Mouse (Mus musculus) midbrain, embryonic 11.5 days (tissue): ENCODE measurements at regions not wholly inside any gene's neighbourhood (a gene's known extent, or its start where the extent isn't known, plus 50 kb on each side); places are given as distances from the start of the nearest gene placed in this dataset.
"Not testable (repeated sequence)": the region's sequence is repeated elsewhere in the genome, so short reads cannot be mapped to it uniquely, and the experiment has no call there.

Source experiments
- ATAC-seq: fragments of 200-750 bp; cut with Nextera tagmentation; 2 replicates; pipeline ENCODE4 v1.8.0; 2017; ENCODE audit warnings: moderate TSS enrichment, moderate library complexity; ENCODE audit not compliant: low FRiP score
- DNase-seq: peaks from one replicate; pipeline ENCODE4 v3.0.0; 2015; ENCODE audit warnings: low spot score; ENCODE audit errors: missing footprints
- H3K27ac ChIP-seq: fragments of 300-500 bp; sonication (generic); 2 replicates; pipeline ENCODE4 v1.5.1; 2014; ENCODE audit warnings: low read depth, low read length
- H3K27me3 ChIP-seq: fragments of 300-500 bp; sonication (generic); 2 replicates; pipeline ENCODE4 v1.6.1; 2014; ENCODE audit warnings: mild to moderate bottlenecking, low read length, moderate library complexity, mixed read lengths; ENCODE audit not compliant: control insufficient read depth, insufficient read depth
- H3K36me3 ChIP-seq: fragments of 300-500 bp; sonication (generic); 2 replicates; pipeline ENCODE4 v1.6.1; 2014; ENCODE audit warnings: mild to moderate bottlenecking, low read length, moderate library complexity, mixed read lengths; ENCODE audit not compliant: control insufficient read depth, insufficient read depth
- H3K4me1 ChIP-seq: fragments of 300-500 bp; sonication (generic); 2 replicates; pipeline ENCODE4 v1.6.1; 2014; ENCODE audit warnings: low read length; ENCODE audit not compliant: control insufficient read depth, insufficient read depth
- H3K4me2 ChIP-seq: fragments of 300-500 bp; sonication (generic); 2 replicates; pipeline ENCODE4 v1.6.1; 2014; ENCODE audit warnings: mild to moderate bottlenecking, moderate library complexity
- H3K4me3 ChIP-seq: fragments of 300-500 bp; sonication (generic); 2 replicates; pipeline ENCODE4 v1.5.1; 2014; ENCODE audit warnings: low read depth, low read length
- H3K9ac ChIP-seq: fragments of 300-500 bp; sonication (generic); 2 replicates; pipeline ENCODE4 v1.6.1; 2014; ENCODE audit warnings: low read length
- H3K9me3 ChIP-seq: fragments of 300-500 bp; sonication (generic); 2 replicates; pipeline ENCODE4 v1.6.1; 2016; ENCODE audit warnings: low read length; ENCODE audit not compliant: control insufficient read depth
- WGBS: fragments of 180-500 bp; shearing (Covaris S2); extraction: QIAGEN DNeasy Blood & Tissue Kit; methylation state at CpG from one replicate; pipeline ENCODE4 v1.1.7; 2014; 5-methylcytosine and 5-hydroxymethylcytosine counted together

- Histone ChIP-seq H3K9me3 (no peaks in the 10 kb centered on the region), H3K4me2 (no peak overlapping the region), H3K9ac (no peak overlapping the region), H3K27me3 (no peaks in the 10 kb centered on the region), H3K36me3 (no peaks in the 10 kb centered on the region), H3K27ac (no peak overlapping the region), H3K4me1 (no peaks in the 10 kb centered on the region), H3K4me3 (no peak overlapping the region)
- WGBS = 80% methylated on average over 4 of the region's 4 CpGs
- ATAC-seq (no peak), DNase-seq (no peak)
These were observed 137.1 kb downstream of the Kcnk1 start for GRCm38 (mm10) chr8:126132076-126132475.

- not testable (repeated sequence) for H3K36me3 ChIP-seq, H3K9ac ChIP-seq, H3K4me3 ChIP-seq, DNase-seq, H3K4me1 ChIP-seq, H3K27ac ChIP-seq, H3K4me2 ChIP-seq, H3K9me3 ChIP-seq, H3K27me3 ChIP-seq, ATAC-seq
- WGBS = 91% methylated on average over 4 of the region's 4 CpGs
These were observed 137.9 kb downstream of the Kcnk1 start for GRCm38 (mm10) chr8:126132918-126133317.

GRCm38 (mm10) chr8:126135100-126135499 is 140.1 kb downstream of the Kcnk1 start:
- H3K4me1 ChIP-seq = 0 out of 2 replicates have a peak, but pooled peaks cover 5% of the 10 kb centered on the region
- WGBS = 80% methylated on average over 10 of the region's 10 CpGs
- no peak overlapping the region for H3K27ac ChIP-seq
- ATAC-seq (no peak), DNase-seq (no peak)
- no peak overlapping the region for H3K9ac ChIP-seq
- no peak overlapping the region for H3K4me2 ChIP-seq
- no peaks in the 10 kb centered on the region for H3K36me3 ChIP-seq
- no peak overlapping the region for H3K4me3 ChIP-seq
- peaks cover 23% of the 10 kb centered on the region for H3K27me3 ChIP-seq
- H3K9me3 ChIP-seq = no peaks in the 10 kb centered on the region

- Histone ChIP-seq H3K4me3 (no peak overlapping the region), H3K27me3 (peaks cover 25% of the 10 kb centered on the region), H3K9ac (no peak overlapping the region), H3K27ac (no peak overlapping the region), H3K4me2 (no peak overlapping the region), H3K4me1 (0 out of 2 replicates have a peak, but pooled peaks cover 5% of the 10 kb centered on the region), H3K36me3 (no peaks in the 10 kb centered on the region), H3K9me3 (no peaks in the 10 kb centered on the region)
- no peak for ATAC-seq
- 81% methylated on average over 3 of the region's 3 CpGs for WGBS
- DNase-seq = no peak
These were observed 140.6 kb downstream of the Kcnk1 start for GRCm38 (mm10) chr8:126135573-126135972.

GRCm38 (mm10) chr8:126136946-126137345 is 142.0 kb downstream of the Kcnk1 start:
- DNase-seq = no peak
- peaks cover 25% of the 10 kb centered on the region for H3K27me3 ChIP-seq

GRCm38 (mm10) chr8:126137452-126137851 is 142.5 kb downstream of the Kcnk1 start:
- DNase-seq (peak; percentile 84), ATAC-seq (no peak)
- Histone ChIP-seq H3K27ac (no peak overlapping the region), H3K9ac (no peak overlapping the region), H3K4me2 (no peak overlapping the region), H3K9me3 (no peaks in the 10 kb centered on the region), H3K4me3 (no peak overlapping the region), H3K4me1 (0 out of 2 replicates have a peak, but pooled peaks cover 5% of the 10 kb centered on the region), H3K36me3 (no peaks in the 10 kb centered on the region), H3K27me3 (peaks cover 25% of the 10 kb centered on the region)
- WGBS = 68% methylated on average over 4 of the region's 4 CpGs

More at GRCm38 (mm10) chr8:126136946-126137345, 142.0 kb downstream of the Kcnk1 start:
- Histone ChIP-seq H3K9me3 (no peaks in the 10 kb centered on the region), H3K9ac (no peak overlapping the region), H3K36me3 (no peaks in the 10 kb centered on the region), H3K27ac (no peak overlapping the region), H3K4me2 (no peak overlapping the region), H3K4me3 (no peak overlapping the region), H3K4me1 (0 out of 2 replicates have a peak, but pooled peaks cover 5% of the 10 kb centered on the region)
- WGBS = 91% methylated on average over 3 of the region's 3 CpGs
- ATAC-seq = no peak

- H3K9me3 ChIP-seq = no peaks in the 10 kb centered on the region
- H3K4me3 ChIP-seq = peak overlapping the region; percentile 48
- H3K4me1 ChIP-seq = 0 out of 2 replicates have a peak, but pooled peaks cover 5% of the 10 kb centered on the region
- no peaks in the 10 kb centered on the region for H3K36me3 ChIP-seq
- H3K27me3 ChIP-seq = peaks cover 25% of the 10 kb centered on the region
- peak overlapping the region; percentile 93 for H3K4me2 ChIP-seq
- H3K27ac ChIP-seq = no peak overlapping the region
- peak overlapping the region; percentile 49 for H3K9ac ChIP-seq
- ATAC-seq = peak; percentile 66
- WGBS = 1% methylated on average over 92 of the region's 95 CpGs
- peak; percentile 94 for DNase-seq
These were observed 143.9 kb downstream of the Kcnk1 start for GRCm38 (mm10) chr8:126138645-126139545.

- Histone ChIP-seq H3K4me2 (peak overlapping the region; percentile 93), H3K36me3 (no peaks in the 10 kb centered on the region), H3K27ac (no peak overlapping the region), H3K9ac (peak overlapping the region; percentile 49), H3K4me3 (peak overlapping the region; percentile 48), H3K4me1 (0 out of 2 replicates have a peak, but pooled peaks cover 5% of the 10 kb centered on the region), H3K9me3 (no peaks in the 10 kb centered on the region), H3K27me3 (peaks cover 25% of the 10 kb centered on the region)
- 21% methylated on average over 11 of the region's 11 CpGs for WGBS
- no peak for DNase-seq
- peak; percentile 33; the same call in 1 of the 2 replicates for ATAC-seq
These were observed 144.5 kb downstream of the Kcnk1 start for GRCm38 (mm10) chr8:126139546-126139870.

GRCm38 (mm10) chr8:126140998-126141397 is 146.0 kb downstream of the Kcnk1 start:
- H3K4me3 ChIP-seq = no peak overlapping the region
- peaks cover 25% of the 10 kb centered on the region for H3K27me3 ChIP-seq
- DNase-seq (no peak), ATAC-seq (no peak)
- H3K4me2 ChIP-seq = no peak overlapping the region
- H3K27ac ChIP-seq = no peak overlapping the region
- 86% methylated on average over 6 of the region's 6 CpGs for WGBS
- H3K9me3 ChIP-seq = no peaks in the 10 kb centered on the region
- H3K36me3 ChIP-seq = no peaks in the 10 kb centered on the region
- 0 out of 2 replicates have a peak, but pooled peaks cover 5% of the 10 kb centered on the region for H3K4me1 ChIP-seq
- no peak overlapping the region for H3K9ac ChIP-seq
